Mouse (Mus musculus): ENCODE measurements around the gene Rnf141. TPM values are rescaled to one million over a fixed set of nuclear protein-coding genes. Genes with fewer than 3 reads are reported as not detected.

Rnf141 gene
- polyA plus RNA-seq, 1 experiment = 88.4 TPM

DNA sequence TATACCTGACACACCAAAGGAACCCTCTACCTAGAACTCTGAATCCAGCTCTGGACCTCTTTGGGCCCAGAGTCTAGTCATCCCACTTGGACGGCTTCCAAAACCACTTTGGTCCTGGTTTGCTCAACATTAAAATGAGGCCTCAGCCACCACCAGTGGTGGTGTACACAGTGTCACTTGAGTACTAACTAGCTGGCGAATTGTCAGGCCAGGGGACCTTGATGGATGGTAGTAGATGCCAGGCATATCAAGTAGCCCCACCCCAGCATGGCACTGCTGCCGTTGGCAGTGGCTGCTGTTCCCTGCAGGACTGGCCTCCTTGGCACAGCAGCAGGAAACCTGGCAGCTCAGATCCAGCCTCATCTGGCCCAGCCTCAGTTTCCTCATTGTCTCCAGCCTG is 40.0 kb downstream of the Rnf141 start:
- H3K27me3 ChIP-seq (ENCODE audit: control insufficient read depth, insufficient read depth, low read length) = no peaks in the 10 kb centered on the region
- H3K27ac ChIP-seq (ENCODE audit: insufficient read depth, low read length) = no peak overlapping the region
- WGBS = 33% methylated on average over 3 of the region's 3 CpGs
- H3K4me1 ChIP-seq (ENCODE audit: control insufficient read depth, insufficient read depth, low read length) = peaks cover 4% of the 10 kb centered on the region; the same call in 1 of the 2 replicates
- TF ChIP-seq POLR2A (IDR thresholded peaks at IDR 0.05; ENCODE audit: borderline replicate concordance, insufficient read depth, low read length) (no peak), CTCF (IDR thresholded peaks at IDR 0.05; ENCODE audit: borderline replicate concordance, insufficient read depth, low read depth, low read length) (no peak)
- H3K4me3 ChIP-seq (replicated peaks; ENCODE audit: insufficient read depth, low read depth, low read length) = no peak overlapping the region
- peak; percentile 34 to 49 for DNase-seq

DNA sequence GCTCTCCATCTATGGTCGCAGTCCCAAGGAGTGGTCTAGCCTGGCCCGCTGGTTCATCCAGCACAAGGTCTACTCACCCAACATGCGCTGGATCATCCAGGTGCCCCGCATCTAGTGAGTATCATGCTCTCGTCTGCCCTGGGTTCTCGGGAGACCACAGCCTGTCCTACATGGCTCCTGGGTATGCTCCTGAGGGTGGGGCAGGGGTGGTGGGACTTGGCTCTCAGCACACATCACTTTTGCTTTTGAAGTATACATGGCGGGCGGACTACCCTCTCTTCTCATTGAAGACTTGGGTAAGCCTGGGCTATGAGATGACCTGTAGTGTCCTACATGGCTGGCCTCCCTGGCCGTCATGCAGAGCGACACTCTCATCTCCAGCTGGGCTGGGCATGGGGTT is 41.1 kb downstream of the Rnf141 start:
- DNase-seq = no peak
- H3K4me1 ChIP-seq (ENCODE audit: control insufficient read depth, insufficient read depth, low read length) = peaks cover 4% of the 10 kb centered on the region; the same call in 1 of the 2 replicates
- H3K4me3 ChIP-seq (replicated peaks; ENCODE audit: insufficient read depth, low read depth, low read length) = no peak overlapping the region
- no peaks in the 10 kb centered on the region for H3K27me3 ChIP-seq (ENCODE audit: control insufficient read depth, insufficient read depth, low read length)
- no peak overlapping the region for H3K27ac ChIP-seq (ENCODE audit: insufficient read depth, low read length)
- WGBS = 98% methylated on average over 10 of the region's 10 CpGs
- TF ChIP-seq POLR2A (IDR thresholded peaks at IDR 0.05; ENCODE audit: borderline replicate concordance, insufficient read depth, low read length) = no peak
- TF ChIP-seq CTCF (IDR thresholded peaks at IDR 0.05; ENCODE audit: borderline replicate concordance, insufficient read depth, low read depth, low read length) = no peak

DNA sequence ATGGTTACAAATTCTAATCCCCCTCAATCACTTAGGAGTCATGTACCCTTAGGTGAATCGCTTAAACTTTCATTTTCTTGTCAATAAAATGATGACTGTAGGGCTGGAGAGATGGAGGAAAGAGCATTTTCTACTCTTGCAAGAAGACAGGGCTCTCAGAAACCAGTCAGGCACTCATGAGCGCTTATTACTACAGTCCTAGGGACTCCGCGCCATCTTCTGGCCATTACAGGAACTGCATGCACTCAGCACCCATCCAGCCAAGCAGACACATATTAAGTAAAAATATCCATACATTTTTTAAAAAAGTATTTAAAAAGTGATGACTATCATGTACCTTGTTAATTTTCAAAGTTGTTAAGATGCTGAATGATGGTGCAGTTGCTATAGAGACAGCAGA is 43.2 kb downstream of the Rnf141 start:
- H3K27me3 ChIP-seq (ENCODE audit: control insufficient read depth, insufficient read depth, low read length) = no peaks in the 10 kb centered on the region
- no peak overlapping the region for H3K27ac ChIP-seq (ENCODE audit: insufficient read depth, low read length)
- DNase-seq = peak; percentile 73 to 86
- TF ChIP-seq CTCF (IDR thresholded peaks at IDR 0.05; ENCODE audit: borderline replicate concordance, insufficient read depth, low read depth, low read length) (peak; percentile 93), POLR2A (IDR thresholded peaks at IDR 0.05; ENCODE audit: borderline replicate concordance, insufficient read depth, low read length) (no peak)
- H3K4me1 ChIP-seq (ENCODE audit: control insufficient read depth, insufficient read depth, low read length) = peaks cover 4% of the 10 kb centered on the region; the same call in 1 of the 2 replicates
- WGBS = 2% methylated on average over 4 of the region's 4 CpGs
- no peak overlapping the region for H3K4me3 ChIP-seq (replicated peaks; ENCODE audit: insufficient read depth, low read depth, low read length)

DNA sequence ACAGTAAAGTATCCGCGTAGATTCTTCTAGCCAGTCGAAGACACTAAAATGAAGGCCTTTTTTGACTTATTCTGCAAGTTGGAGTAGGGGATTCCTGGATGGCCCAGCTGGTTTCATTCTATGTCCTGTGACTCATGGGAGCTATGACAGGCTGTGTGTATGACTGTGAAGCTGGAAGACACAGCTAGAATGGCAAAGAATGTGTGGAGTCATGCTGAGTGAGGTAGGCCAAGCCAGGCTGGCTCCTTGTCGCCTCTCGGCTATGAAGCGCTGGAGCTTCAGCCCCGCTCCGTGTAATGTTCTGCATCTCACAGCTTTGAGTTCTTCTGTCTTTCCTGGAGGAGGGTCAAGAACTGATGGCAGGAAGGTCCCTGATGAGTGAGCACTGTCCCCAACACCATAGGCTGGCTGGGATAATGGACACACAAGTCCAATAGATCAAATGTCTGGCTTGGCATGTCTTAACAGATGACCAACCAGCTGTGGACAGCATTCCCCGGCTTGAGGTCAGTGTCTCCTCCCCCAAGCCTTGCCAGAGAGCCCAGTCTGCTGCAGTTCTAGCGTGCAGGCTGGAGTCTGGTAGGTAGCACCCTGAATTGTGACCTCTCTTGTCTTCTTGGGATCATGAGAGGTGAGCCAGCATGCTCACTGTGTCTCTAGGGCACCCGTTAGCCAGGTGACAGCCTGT is 46.4 kb downstream of the Rnf141 start:
- H3K4me3 ChIP-seq (replicated peaks; ENCODE audit: insufficient read depth, low read depth, low read length) = no peak overlapping the region
- no peaks in the 10 kb centered on the region for H3K4me1 ChIP-seq (ENCODE audit: control insufficient read depth, insufficient read depth, low read length)
- TF ChIP-seq POLR2A (IDR thresholded peaks at IDR 0.05; ENCODE audit: borderline replicate concordance, insufficient read depth, low read length) (no peak), CTCF (IDR thresholded peaks at IDR 0.05; ENCODE audit: borderline replicate concordance, insufficient read depth, low read depth, low read length) (no peak)
- DNase-seq = no peak
- no peak overlapping the region for H3K27ac ChIP-seq (ENCODE audit: insufficient read depth, low read length)
- H3K27me3 ChIP-seq (ENCODE audit: control insufficient read depth, insufficient read depth, low read length) = no peaks in the 10 kb centered on the region
- WGBS = 69% methylated on average over 11 of the region's 11 CpGs

DNA sequence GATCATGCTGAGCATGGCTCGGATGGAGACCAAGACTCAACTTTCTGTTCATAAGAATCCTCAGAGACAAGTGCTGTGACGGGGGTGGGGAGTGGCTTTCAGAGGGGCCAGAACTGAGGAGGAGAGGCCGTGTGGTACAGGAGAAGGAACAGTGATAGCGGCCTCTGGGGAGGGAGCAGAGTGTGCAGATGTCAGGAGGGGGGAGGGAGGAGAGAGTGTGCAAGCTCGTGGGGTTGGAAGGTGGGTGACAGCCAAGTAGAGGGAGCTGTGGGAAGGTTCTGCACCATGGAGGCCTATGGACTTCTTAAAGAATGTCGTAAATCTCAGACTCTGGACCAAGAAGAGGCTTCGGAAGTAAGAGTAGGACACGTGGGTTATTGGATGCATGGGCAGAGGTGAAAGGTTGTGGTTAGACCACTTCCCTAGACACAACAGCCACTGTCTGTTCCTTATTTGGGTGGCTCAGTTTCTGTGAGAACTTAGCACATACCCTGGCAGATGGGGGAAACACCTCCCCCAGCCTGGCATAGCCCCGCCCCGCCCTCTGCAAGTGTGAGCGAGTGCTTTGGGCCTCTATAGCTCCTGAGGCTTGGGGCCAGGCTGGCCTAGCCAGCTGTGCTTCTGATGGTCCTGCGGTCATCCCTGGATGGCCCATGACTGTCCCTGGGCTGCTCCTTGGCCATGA is 47.7 kb downstream of the Rnf141 start:
- no peak for DNase-seq

DNA sequence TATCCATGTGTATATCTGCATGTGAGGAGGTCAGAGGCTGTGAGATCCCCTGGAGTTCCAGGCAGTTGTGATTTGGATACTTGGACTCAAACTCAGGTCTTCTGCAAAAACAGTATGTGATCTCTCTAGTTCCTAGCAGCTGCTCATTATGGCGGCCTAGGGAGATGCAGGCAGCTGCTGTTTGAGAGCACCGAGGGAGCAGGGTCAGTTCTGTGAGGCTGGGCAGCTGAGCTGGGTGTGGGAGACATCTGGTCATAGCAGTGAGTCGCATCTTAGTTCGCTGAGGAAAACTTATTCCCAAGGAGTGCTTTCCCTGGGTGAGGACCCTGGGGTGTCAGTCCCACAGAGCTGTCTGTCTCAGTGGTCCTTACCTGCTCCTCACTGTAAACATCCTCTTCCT is 49.5 kb downstream of the Rnf141 start:
- no peak for TF ChIP-seq POLR2A (IDR thresholded peaks at IDR 0.05; ENCODE audit: borderline replicate concordance, insufficient read depth, low read length)
- no peak for TF ChIP-seq CTCF (IDR thresholded peaks at IDR 0.05; ENCODE audit: borderline replicate concordance, insufficient read depth, low read depth, low read length)
- DNase-seq = no peak
- Histone ChIP-seq H3K27ac (ENCODE audit: insufficient read depth, low read length) (no peak overlapping the region), H3K4me1 (ENCODE audit: control insufficient read depth, insufficient read depth, low read length) (no peaks in the 10 kb centered on the region), H3K4me3 (replicated peaks; ENCODE audit: insufficient read depth, low read depth, low read length) (no peak overlapping the region), H3K27me3 (ENCODE audit: control insufficient read depth, insufficient read depth, low read length) (no peaks in the 10 kb centered on the region)
- 59% methylated on average over 4 of the region's 4 CpGs for WGBS

More for the DNA sequence above, 47.7 kb downstream of the Rnf141 start:
- 71% methylated on average over 12 of the region's 12 CpGs for WGBS
- Histone ChIP-seq H3K27ac (ENCODE audit: insufficient read depth, low read length) (no peak overlapping the region), H3K4me3 (replicated peaks; ENCODE audit: insufficient read depth, low read depth, low read length) (no peak overlapping the region), H3K4me1 (ENCODE audit: control insufficient read depth, insufficient read depth, low read length) (no peaks in the 10 kb centered on the region), H3K27me3 (ENCODE audit: control insufficient read depth, insufficient read depth, low read length) (no peaks in the 10 kb centered on the region)
- TF ChIP-seq CTCF (IDR thresholded peaks at IDR 0.05; ENCODE audit: borderline replicate concordance, insufficient read depth, low read depth, low read length) (no peak), POLR2A (IDR thresholded peaks at IDR 0.05; ENCODE audit: borderline replicate concordance, insufficient read depth, low read length) (no peak)

DNA sequence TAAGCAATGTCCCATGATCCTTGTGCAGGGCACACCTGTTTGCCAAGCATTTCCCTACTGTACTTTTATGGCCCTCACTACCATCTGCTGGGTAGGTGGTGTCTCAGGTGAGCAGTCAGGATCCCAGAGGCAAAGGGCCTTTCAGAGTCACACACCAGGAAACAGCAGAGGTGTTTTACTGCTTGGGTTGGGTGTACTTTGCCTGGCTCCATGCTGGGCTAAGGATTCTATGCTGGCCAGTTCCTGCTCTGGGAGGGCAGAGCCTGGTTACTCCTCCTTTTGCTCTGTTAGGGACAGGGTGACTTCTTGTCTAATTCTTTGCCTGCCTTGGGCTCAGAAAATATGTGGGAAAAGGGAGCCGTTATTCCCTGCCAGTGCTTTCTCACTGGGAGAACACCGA is 51.4 kb downstream of the Rnf141 start:
- no peak for DNase-seq
- Histone ChIP-seq H3K4me3 (replicated peaks; ENCODE audit: insufficient read depth, low read depth, low read length) (no peak overlapping the region), H3K27ac (ENCODE audit: insufficient read depth, low read length) (no peak overlapping the region), H3K27me3 (ENCODE audit: control insufficient read depth, insufficient read depth, low read length) (no peaks in the 10 kb centered on the region), H3K4me1 (ENCODE audit: control insufficient read depth, insufficient read depth, low read length) (no peaks in the 10 kb centered on the region)
- TF ChIP-seq POLR2A (IDR thresholded peaks at IDR 0.05; ENCODE audit: borderline replicate concordance, insufficient read depth, low read length) = no peak
- no peak for TF ChIP-seq CTCF (IDR thresholded peaks at IDR 0.05; ENCODE audit: borderline replicate concordance, insufficient read depth, low read depth, low read length)
- WGBS = 88% methylated on average over 2 of the region's 2 CpGs

DNA sequence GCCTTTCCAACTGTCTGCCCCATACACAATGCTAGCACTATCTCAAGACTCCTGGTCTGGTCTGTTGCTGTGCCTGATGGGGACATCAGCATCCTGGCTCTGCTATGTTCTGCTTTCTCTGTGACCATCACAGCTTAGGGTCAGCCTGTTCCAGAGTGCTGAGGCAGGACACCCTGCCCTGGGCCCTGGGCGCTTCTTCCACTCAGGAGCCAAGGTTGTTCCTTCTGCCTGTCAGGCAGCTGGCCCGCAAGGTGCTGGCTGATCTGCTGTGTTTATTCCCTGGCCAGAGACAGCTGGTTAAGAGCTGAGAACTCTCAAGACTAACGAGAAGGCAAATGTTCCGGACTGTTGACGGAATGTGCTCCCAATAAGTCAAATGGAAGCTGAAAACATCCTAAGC is 52.1 kb downstream of the Rnf141 start:
- Histone ChIP-seq H3K27ac (ENCODE audit: insufficient read depth, low read length) (no peak overlapping the region), H3K4me1 (ENCODE audit: control insufficient read depth, insufficient read depth, low read length) (no peaks in the 10 kb centered on the region), H3K27me3 (ENCODE audit: control insufficient read depth, insufficient read depth, low read length) (no peaks in the 10 kb centered on the region), H3K4me3 (replicated peaks; ENCODE audit: insufficient read depth, low read depth, low read length) (no peak overlapping the region)
- TF ChIP-seq CTCF (IDR thresholded peaks at IDR 0.05; ENCODE audit: borderline replicate concordance, insufficient read depth, low read depth, low read length) (no peak), POLR2A (IDR thresholded peaks at IDR 0.05; ENCODE audit: borderline replicate concordance, insufficient read depth, low read length) (no peak)
- WGBS = 79% methylated on average over 5 of the region's 5 CpGs
- no peak for DNase-seq

Data from cerebellum, adult 2 months (tissue).